Mouse (Mus musculus) cerebellum, postnatal 4 days (tissue): Measurements from ENCODE around the gene Hacd4.
A peak's percentile ranks its signal among the peaks of the same experiment; 100 is the strongest.
"Not testable (repeated sequence)": the region's sequence is repeated elsewhere in the genome, so short reads cannot be mapped to it uniquely, and the experiment has no call there.

Source experiments
- DNase-seq, 2 experiments: peaks; one replicate each; pipeline ENCODE4 v3.0.0; 2022; ENCODE audit warnings: low spot score in 2 of 2, mixed read lengths in 1 of 2

The Hacd4 gene

GRCm38 (mm10) chr4:88432412-88433024, 6.2 kb downstream of the Hacd4 start:
- no peak for DNase-seq

GRCm38 (mm10) chr4:88427630-88428239, 11.0 kb downstream of the Hacd4 start:
- no peak for DNase-seq

GRCm38 (mm10) chr4:88424563-88424962, 14.2 kb downstream of the Hacd4 start:
- DNase-seq, result no peak

GRCm38 (mm10) chr4:88419378-88419777, 19.4 kb downstream of the Hacd4 start:
- DNase-seq, result no peak

- DNase-seq, result no peak
Measured at GRCm38 (mm10) chr4:88415017-88415416, 23.7 kb downstream of the Hacd4 start.

- DNase-seq, result no peak
Measured at GRCm38 (mm10) chr4:88412331-88412730, 26.4 kb downstream of the Hacd4 start.

- DNase-seq, result no peak
Measured at GRCm38 (mm10) chr4:88409279-88409678, 29.4 kb downstream of the Hacd4 start.

- peak; percentile 35 to 72 for DNase-seq
Measured at GRCm38 (mm10) chr4:88406887-88407696, 31.6 kb downstream of the Hacd4 start.

- DNase-seq, result no peak
Measured at GRCm38 (mm10) chr4:88402884-88403283, 35.8 kb downstream of the Hacd4 start.

GRCm38 (mm10) chr4:88400992-88401313, 37.8 kb downstream of the Hacd4 start:
- no peak for DNase-seq

- DNase-seq, result no peak
Measured at GRCm38 (mm10) chr4:88400302-88400991, 38.3 kb downstream of the Hacd4 start.

- no peak for DNase-seq
Measured at GRCm38 (mm10) chr4:88396995-88397521, 41.7 kb downstream of the Hacd4 start.

GRCm38 (mm10) chr4:88395717-88396116, 43.0 kb downstream of the Hacd4 start:
- no peak for DNase-seq

- not testable (repeated sequence) for DNase-seq
Measured at GRCm38 (mm10) chr4:88390596-88390995, 48.1 kb downstream of the Hacd4 start.

GRCm38 (mm10) chr4:88390036-88390435, 48.7 kb downstream of the Hacd4 start:
- DNase-seq, result no peak

- no peak for DNase-seq
Measured at GRCm38 (mm10) chr4:88372293-88373224, 66.2 kb downstream of the Hacd4 start.

GRCm38 (mm10) chr4:88370819-88371218, 67.9 kb downstream of the Hacd4 start:
- DNase-seq, result no peak

GRCm38 (mm10) chr4:88369951-88370350, 68.8 kb downstream of the Hacd4 start:
- DNase-seq, result no peak

- no peak for DNase-seq
Measured at GRCm38 (mm10) chr4:88357431-88357830, 81.3 kb downstream of the Hacd4 start.

- DNase-seq, result peak in 1 of 2 experiments; percentile 9
Measured at GRCm38 (mm10) chr4:88356652-88357051, 82.1 kb downstream of the Hacd4 start.

- peak; percentile 37 to 67 for DNase-seq
Measured at GRCm38 (mm10) chr4:88350910-88351309, 87.8 kb downstream of the Hacd4 start.
